Mouse (Mus musculus) G1E (cell line): ENCODE measurements around the gene Fam118b.

Experiments used
- CTCF ChIP-seq: IDR thresholded peaks from 2 replicates; pipeline ENCODE4 v1.5.1; 2012; ENCODE audit warnings: low read depth, low read length, inconsistent platforms, mixed read lengths
- GATA1 ChIP-seq: IDR thresholded peaks from 2 replicates; pipeline ENCODE4 v1.6.1; 2012; ENCODE audit warnings: borderline replicate concordance, low read length, inconsistent platforms, mixed read lengths
- GATA2 ChIP-seq: IDR thresholded peaks from 2 replicates; pipeline ENCODE4 v1.6.1; 2012; ENCODE audit warnings: low read depth, low read length, inconsistent platforms, borderline replicate concordance
- POLR2AphosphoS5 ChIP-seq: IDR thresholded peaks from 2 replicates; pipeline ENCODE4 v1.6.1; 2012; ENCODE audit warnings: low read depth, low read length, inconsistent platforms; ENCODE audit not compliant: insufficient replicate concordance

GRCm38 (mm10) chr9:35200529-35201060 lies 67.0 kb downstream of the Fam118b start:
- TF ChIP-seq CTCF (no peak), POLR2AphosphoS5 (no peak), GATA2 (no peak), GATA1 (no peak)
